Mouse (Mus musculus): ENCODE results near the gene Lrrfip1.

DNA sequence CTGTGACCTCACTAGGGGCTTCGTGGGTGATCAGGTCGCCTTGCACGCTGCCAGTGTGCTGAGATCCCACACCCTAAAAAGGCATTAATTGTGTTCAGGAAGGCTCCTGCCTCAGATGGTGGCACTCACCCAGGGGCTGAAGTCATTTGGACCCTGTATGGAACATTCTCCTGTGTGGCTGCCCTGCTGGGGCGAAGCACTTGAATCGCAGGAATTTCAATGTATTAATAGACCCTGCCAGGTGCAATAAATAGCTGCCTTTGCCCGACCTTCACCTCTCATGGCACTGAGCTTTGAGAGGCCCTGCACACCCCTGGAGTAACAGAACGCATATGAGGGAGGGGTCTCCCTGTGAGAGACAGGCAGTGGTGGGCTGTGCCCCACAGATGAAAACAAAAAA is 17.0 kb downstream of the Lrrfip1 start:
- TF ChIP-seq CTCF (IDR thresholded peaks at IDR 0.05; ENCODE audit: low read depth, low read length) (no peak), POLR2A (IDR thresholded peaks at IDR 0.05; ENCODE audit: borderline replicate concordance, low read depth, low read length) (no peak)

Measured in bone marrow macrophage, adult 2 months (primary cell).